Mouse (Mus musculus) T-helper 2 cell (primary cell): Measurements from ENCODE around the gene Gje1.

ENCODE experiments used
- in situ Hi-C: fragments of 300-600 bp; cut with MboI, MseI; formaldehyde crosslinking; loops from one replicate; pipeline ENCODE4 v1.15.1; 2025; ENCODE audit warnings: high pct_unique_total_duplicates

The Gje1 gene

GRCm38 (mm10) chr10:14718114-14718513 is at the start of gene Gje1:
Gje1 (minus strand) TSS chr10:14718214.
- in situ Hi-C loops: loop anchor here (25.0 kb wide), 1 partner anchor 1681 kb away; no protein-coding TSS in a partner anchor

- in situ Hi-C loops: no loop called here
Measured at GRCm38 (mm10) chr10:14760618-14761017, 42.6 kb upstream of the Gje1 start.

GRCm38 (mm10) chr10:14759665-14760558 is 41.9 kb upstream of the Gje1 start:
- in situ Hi-C loops: no loop called here

- in situ Hi-C loops: no loop called here
Measured at GRCm38 (mm10) chr10:14734285-14734684, 16.3 kb upstream of the Gje1 start.

GRCm38 (mm10) chr10:14725671-14726070 is 7.7 kb upstream of the Gje1 start:
- in situ Hi-C loops: no loop called here

- in situ Hi-C loops: loop anchor here (5.0 to 25.0 kb wide), 3 partner anchors 268 to 1781 kb away; no protein-coding TSS in a partner anchor
Measured at GRCm38 (mm10) chr10:14705072-14706066, 12.6 kb downstream of the Gje1 start, which contains the start of the genes Vta1 and Nmbr. Vta1 (minus strand) TSS chr10:14705560. Nmbr (plus strand) TSS chr10:14705591.

GRCm38 (mm10) chr10:14703830-14704420 is 14.1 kb downstream of the Gje1 start:
- in situ Hi-C loops: loop anchor here (10.0 to 25.0 kb wide), 2 partner anchors 1667 to 1779 kb away; no protein-coding TSS in a partner anchor

- in situ Hi-C loops: loop anchor here (10.0 to 25.0 kb wide), 2 partner anchors 1666 to 1778 kb away; no protein-coding TSS in a partner anchor
Measured at GRCm38 (mm10) chr10:14703239-14703638, 14.8 kb downstream of the Gje1 start.

GRCm38 (mm10) chr10:14690349-14690748 is 27.7 kb downstream of the Gje1 start:
- in situ Hi-C loops: loop anchor here (25.0 kb wide), 1 partner anchor 1903 kb away; no protein-coding TSS in a partner anchor

GRCm38 (mm10) chr10:14688785-14689442 is 29.1 kb downstream of the Gje1 start:
- in situ Hi-C loops: loop anchor here (25.0 kb wide), 1 partner anchor 1902 kb away; no protein-coding TSS in a partner anchor

GRCm38 (mm10) chr10:14685663-14686062 is 32.4 kb downstream of the Gje1 start:
- in situ Hi-C loops: loop anchor here (25.0 kb wide), 1 partner anchor 1898 kb away; no protein-coding TSS in a partner anchor

GRCm38 (mm10) chr10:14666147-14666546 is 51.9 kb downstream of the Gje1 start:
- in situ Hi-C loops: no loop called here
